Mouse (Mus musculus) MEL (cell line): ENCODE data around the gene Psmd3. TPM values are rescaled to one million over a fixed set of nuclear protein-coding genes. Genes with fewer than 3 reads are reported as not detected.
"Not testable (repeated sequence)": the region's sequence is repeated elsewhere in the genome, so short reads cannot be mapped to it uniquely, and the experiment has no call there.

Source experiments
- DNase-seq: peaks from one replicate; pipeline ENCODE4 v3.0.0; 2011; ENCODE audit warnings: low read depth, low spot score
- H3K27ac ChIP-seq: 2 replicates; pipeline ENCODE4 v1.5.1; 2012; ENCODE audit warnings: low read depth, mild to moderate bottlenecking, control low read depth, low read length, moderate library complexity; ENCODE audit not compliant: control insufficient read depth
- H3K27me3 ChIP-seq, 2 experiments: fragments of 150-350 bp in 1 of 2; sonication (generic) in 1 of 2; 2 replicates each; pipeline ENCODE4 v1.6.1; 2012; ENCODE audit warnings: low read length in 2 of 2, mild to moderate bottlenecking in 2 of 2, improper control_type of control experiment in 1 of 2, moderate library complexity in 1 of 2; ENCODE audit not compliant: insufficient read depth in 2 of 2, control insufficient read depth in 1 of 2
- H3K36me3 ChIP-seq, 2 experiments: 2 replicates each; pipeline ENCODE4 v1.6.1; 2012 to 2014; ENCODE audit warnings: low read length in 2 of 2, improper control_type of control experiment in 1 of 2, inconsistent platforms in 1 of 2, mild to moderate bottlenecking in 1 of 2; ENCODE audit not compliant: insufficient read depth in 2 of 2, control insufficient read depth in 1 of 2
- H3K4me1 ChIP-seq, 2 experiments: fragments of 150-350 bp in 1 of 2; sonication (generic) in 1 of 2; 2 replicates each; pipeline ENCODE4 v1.6.1; 2012; ENCODE audit warnings: low read length in 2 of 2, improper control_type of control experiment in 1 of 2, mild to moderate bottlenecking in 1 of 2; ENCODE audit not compliant: insufficient read depth in 2 of 2, control insufficient read depth in 1 of 2
- H3K4me3 ChIP-seq, 2 experiments: fragments of 150-350 bp in 1 of 2; sonication (generic) in 1 of 2; 2 replicates each; pipeline ENCODE4 v1.5.1; 2012; ENCODE audit warnings: low read depth in 2 of 2, low read length in 2 of 2, mild to moderate bottlenecking in 2 of 2, moderate library complexity in 2 of 2, control low read depth in 1 of 2, improper control_type of control experiment in 1 of 2; ENCODE audit not compliant: control insufficient read depth in 1 of 2, insufficient read depth in 1 of 2
- H3K79me2 ChIP-seq: 2 replicates; pipeline ENCODE4 v1.6.1; 2012; ENCODE audit warnings: mild to moderate bottlenecking, low read length, moderate library complexity; ENCODE audit not compliant: control insufficient read depth, poor library complexity, insufficient read depth
- H3K9ac ChIP-seq: 2 replicates; pipeline ENCODE4 v1.6.1; 2012; ENCODE audit warnings: low read depth, mild to moderate bottlenecking, control low read depth, low read length, moderate library complexity; ENCODE audit not compliant: control insufficient read depth, poor library complexity, severe bottlenecking
- H3K9me3 ChIP-seq: fragments of 150-350 bp; sonication (generic); replicated peaks from 2 replicates; pipeline ENCODE4 v1.6.1; 2012; ENCODE audit warnings: mild to moderate bottlenecking, low read length, improper control_type of control experiment, moderate library complexity; ENCODE audit not compliant: insufficient read depth
- CHD1 ChIP-seq: IDR thresholded peaks from 2 replicates; pipeline ENCODE4 v1.6.1; 2012; ENCODE audit warnings: low read depth, mild to moderate bottlenecking, inconsistent platforms, low read length, improper control_type of control experiment
- CTCF ChIP-seq, 3 experiments: IDR thresholded peaks in 2 of 3; conservative IDR thresholded peaks in 1 of 3; 2 replicates each; pipeline ENCODE4 v1.5.1; 2011 to 2012; ENCODE audit warnings: low read length in 3 of 3, low read depth in 2 of 3, mild to moderate bottlenecking in 2 of 3, improper control_type of control experiment in 1 of 3, inconsistent platforms in 1 of 3, mixed read lengths in 1 of 3, moderate library complexity in 1 of 3; ENCODE audit not compliant: control insufficient read depth in 1 of 3, insufficient read depth in 1 of 3, poor library complexity in 1 of 3, severe bottlenecking in 1 of 3
- ELF1 ChIP-seq: IDR thresholded peaks from 2 replicates; pipeline ENCODE4 v1.6.1; 2014; ENCODE audit warnings: low read depth, mild to moderate bottlenecking, inconsistent platforms, low read length, improper control_type of control experiment, moderate library complexity
- EP300 ChIP-seq, 2 experiments: IDR thresholded peaks; 2 replicates each; pipeline ENCODE4 v1.6.1; 2011; ENCODE audit warnings: improper control_type of control experiment in 2 of 2, low read length in 2 of 2, low read depth in 1 of 2, mild to moderate bottlenecking in 1 of 2
- GABPA ChIP-seq: IDR thresholded peaks from 2 replicates; pipeline ENCODE4 v1.6.1; 2012; ENCODE audit warnings: low read depth, mild to moderate bottlenecking, inconsistent platforms, low read length, improper control_type of control experiment, moderate library complexity
- GATA1 ChIP-seq: IDR thresholded peaks from 2 replicates; pipeline ENCODE4 v1.6.1; 2011; ENCODE audit warnings: low read depth, low read length, improper control_type of control experiment
- HCFC1 ChIP-seq: IDR thresholded peaks from 2 replicates; pipeline ENCODE4 v1.6.1; 2012; ENCODE audit warnings: low read depth, mild to moderate bottlenecking, inconsistent platforms, low read length, improper control_type of control experiment, moderate library complexity
- POLR2AphosphoS2 ChIP-seq: IDR thresholded peaks from 2 replicates; pipeline ENCODE4 v1.6.1; 2011; ENCODE audit warnings: low read length, improper control_type of control experiment
- POLR2AphosphoS5 ChIP-seq: IDR thresholded peaks from 2 replicates; pipeline ENCODE4 v1.6.1; 2012; ENCODE audit warnings: low read depth, borderline replicate concordance, mild to moderate bottlenecking, inconsistent platforms, low read length, moderate library complexity, mixed read lengths
- RAD21 ChIP-seq: IDR thresholded peaks from 2 replicates; pipeline ENCODE4 v1.6.1; 2011; ENCODE audit warnings: mild to moderate bottlenecking, low read depth, low read length, improper control_type of control experiment
- SMC3 ChIP-seq: IDR thresholded peaks from 2 replicates; pipeline ENCODE4 v1.6.1; 2011; ENCODE audit warnings: low read depth, low read length, improper control_type of control experiment
- TBP ChIP-seq: IDR thresholded peaks from 2 replicates; pipeline ENCODE4 v1.8.0; 2011; ENCODE audit warnings: low read depth, low read length, improper control_type of control experiment
- TCF12 ChIP-seq: IDR thresholded peaks from 2 replicates; pipeline ENCODE4 v1.6.1; 2014; ENCODE audit warnings: low read depth, mild to moderate bottlenecking, inconsistent platforms, low read length, improper control_type of control experiment, moderate library complexity
- UBTF ChIP-seq: IDR thresholded peaks from 2 replicates; pipeline ENCODE4 v1.6.1; 2012; ENCODE audit warnings: low read depth, mild to moderate bottlenecking, inconsistent platforms, low read length, improper control_type of control experiment, moderate library complexity, borderline replicate concordance; ENCODE audit not compliant: insufficient read depth
- ZC3H11A ChIP-seq: IDR thresholded peaks from 2 replicates; pipeline ENCODE4 v1.6.1; 2012; ENCODE audit warnings: low read depth, mild to moderate bottlenecking, inconsistent platforms, low read length, improper control_type of control experiment
- ZNF384 ChIP-seq: IDR thresholded peaks from 2 replicates; pipeline ENCODE4 v1.6.1; 2012; ENCODE audit warnings: low read depth, mild to moderate bottlenecking, inconsistent platforms, low read length, improper control_type of control experiment
- polyA plus RNA-seq, 2 experiments: library from polyadenylated mRNA; stranded (reverse) in 1 of 2; unstranded in 1 of 2; fragments of >175 nt in 1 of 2; fragments of >200 nt in 1 of 2; gene quantifications; 2 replicates each; pipeline versions ENCODE4 v1.2.1 to v1.2.4; 2012; ENCODE audit warnings: low replicate concordance in 2 of 2, low read depth in 1 of 2; ENCODE audit not compliant: insufficient read length in 2 of 2, insufficient read depth in 1 of 2, missing spikeins in 1 of 2
- total RNA-seq: library from RNA; depleted of rRNA; stranded (reverse); fragments of 300-350 nt; gene quantifications from 2 replicates; pipeline ENCODE4 v1.2.3, GENCODE M21; 2012

Gene Psmd3
- total and polyA plus RNA-seq, 3 experiments: 214 to 417 (median 350) TPM

GRCm38 (mm10) chr11:98711046-98711434 lies 28.7 kb downstream of the Psmd3 start:
- Histone ChIP-seq H3K27me3 (no peaks in the 10 kb centered on the region), H3K9ac (no peak overlapping the region), H3K4me3 (no peak overlapping the region), H3K79me2 (no peaks in the 10 kb centered on the region), H3K9me3 (no peaks in the 10 kb centered on the region), H3K27ac (peak overlapping the region; percentile 9; the same call in 1 of the 2 replicates), H3K36me3 (peaks cover 2 to 6% of the 10 kb centered on the region in 2 experiments), H3K4me1 (peaks cover 0 to 7% of the 10 kb centered on the region in 2 experiments; a peak in 2 of 4 replicates)
- no peak for DNase-seq
- no peak for TF ChIP-seq EP300 (IDR thresholded peaks at IDR 0.05; ENCODE audit: low read depth in 1 of 2, low read length in 2 of 2)
- TF ChIP-seq POLR2AphosphoS2: no peak
- no peak for TF ChIP-seq TCF12
- TF ChIP-seq POLR2AphosphoS5: no peak
- no peak for TF ChIP-seq UBTF
- TF ChIP-seq TBP: no peak
- no peak for TF ChIP-seq CHD1
- no peak for TF ChIP-seq ZNF384
- no peak for TF ChIP-seq HCFC1
- no peak for TF ChIP-seq ZC3H11A
- no peak for TF ChIP-seq GABPA
- no peak for TF ChIP-seq SMC3
- TF ChIP-seq ELF1: no peak
- TF ChIP-seq GATA1: no peak

- H3K4me1 ChIP-seq, H3K4me3 ChIP-seq, H3K9me3 ChIP-seq, H3K27ac ChIP-seq, H3K9ac ChIP-seq, H3K79me2 ChIP-seq, H3K27me3 ChIP-seq, H3K36me3 ChIP-seq: not testable (repeated sequence)
- DNase-seq: peak; percentile 57
- TF ChIP-seq ZC3H11A: peak; percentile 25; the same call in 1 of the 2 replicates
- peak in 2 of 3 experiments; percentile 54 to 58; a peak in 4 of 6 replicates for TF ChIP-seq CTCF (IDR thresholded peaks at IDR 0.05 in 2 of 3, conservative IDR thresholded peaks at IDR 0.05 in 1 of 3; ENCODE audit: control insufficient read depth in 1 of 3, insufficient read depth in 1 of 3, low read depth in 2 of 3, low read length in 3 of 3, poor library complexity in 1 of 3, severe bottlenecking in 1 of 3)
- TF ChIP-seq SMC3: peak; percentile 64
- peak; percentile 52 for TF ChIP-seq RAD21
- 0 out of 2 replicates have a peak, but pooled peaks have one; percentile 43 for TF ChIP-seq TBP
Observed at GRCm38 (mm10) chr11:98712009-98712408, 29.7 kb downstream of the Psmd3 start.
